Mouse (Mus musculus) kidney, postnatal 25 days (tissue): Measurements from ENCODE around the gene Dlg5.
A peak's percentile ranks its signal among the peaks of the same experiment; 100 is the strongest.

Source experiments
- DNase-seq, 2 experiments: peaks; one replicate each; pipeline ENCODE4 v3.0.0; 2021; ENCODE audit warnings: mixed read lengths in 2 of 2

The Dlg5 gene

GRCm38 (mm10) chr14:24232641-24233633 is 12.8 kb downstream of the Dlg5 start:
- peak; percentile 44 to 73 for DNase-seq

- no peak for DNase-seq
Observed at GRCm38 (mm10) chr14:24228549-24228948, 17.2 kb downstream of the Dlg5 start.

- no peak for DNase-seq
Observed at GRCm38 (mm10) chr14:24227015-24227414, 18.7 kb downstream of the Dlg5 start.

- DNase-seq, result no peak
Observed at GRCm38 (mm10) chr14:24226344-24226743, 19.4 kb downstream of the Dlg5 start.

- DNase-seq, result peak; percentile 61 to 84
Observed at GRCm38 (mm10) chr14:24222759-24223158, 23.0 kb downstream of the Dlg5 start.

GRCm38 (mm10) chr14:24222273-24222672 is 23.4 kb downstream of the Dlg5 start:
- no peak for DNase-seq

- no peak for DNase-seq
Observed at GRCm38 (mm10) chr14:24217362-24217722, 28.4 kb downstream of the Dlg5 start.

- peak; percentile 30 to 68 for DNase-seq
Observed at GRCm38 (mm10) chr14:24216678-24217361, 28.9 kb downstream of the Dlg5 start.

- DNase-seq, result peak; percentile 48 to 90
Observed at GRCm38 (mm10) chr14:24216064-24216463, 29.7 kb downstream of the Dlg5 start.

GRCm38 (mm10) chr14:24214436-24214835 is 31.3 kb downstream of the Dlg5 start:
- DNase-seq, result no peak

- DNase-seq, result no peak
Observed at GRCm38 (mm10) chr14:24213336-24213735, 32.4 kb downstream of the Dlg5 start.

GRCm38 (mm10) chr14:24212861-24213260 is 32.9 kb downstream of the Dlg5 start:
- DNase-seq, result no peak

- no peak for DNase-seq
Observed at GRCm38 (mm10) chr14:24207360-24207752, 38.4 kb downstream of the Dlg5 start.

- DNase-seq, result no peak
Observed at GRCm38 (mm10) chr14:24206736-24207359, 38.9 kb downstream of the Dlg5 start.

- no peak for DNase-seq
Observed at GRCm38 (mm10) chr14:24206314-24206713, 39.4 kb downstream of the Dlg5 start.

- DNase-seq, result no peak
Observed at GRCm38 (mm10) chr14:24205281-24205871, 40.3 kb downstream of the Dlg5 start.

- DNase-seq, result peak in 1 of 2 experiments; percentile 72
Observed at GRCm38 (mm10) chr14:24203210-24203609, 42.5 kb downstream of the Dlg5 start.

GRCm38 (mm10) chr14:24200771-24201170 is 44.9 kb downstream of the Dlg5 start:
- DNase-seq, result peak; percentile 66 to 76

GRCm38 (mm10) chr14:24199732-24200131 is 46.0 kb downstream of the Dlg5 start:
- no peak for DNase-seq

GRCm38 (mm10) chr14:24197865-24198264 is 47.9 kb downstream of the Dlg5 start:
- DNase-seq, result no peak

- peak in 1 of 2 experiments; percentile 40 for DNase-seq
Observed at GRCm38 (mm10) chr14:24196947-24197346, 48.8 kb downstream of the Dlg5 start.

GRCm38 (mm10) chr14:24190131-24190530 is 55.6 kb downstream of the Dlg5 start:
- no peak for DNase-seq

GRCm38 (mm10) chr14:24189598-24189997 is 56.1 kb downstream of the Dlg5 start:
- DNase-seq, result peak; percentile 72 to 77
